Mouse (Mus musculus) forebrain, embryonic 13.5 days (tissue): ENCODE data around the gene St6galnac6. TPM values are rescaled to one million over a fixed set of nuclear protein-coding genes. Genes with fewer than 3 reads are reported as not detected.

ENCODE experiments used
- ATAC-seq: fragments of 200-750 bp; cut with Nextera tagmentation; 2 replicates; pipeline ENCODE4 v1.8.0; 2017
- H3K27ac ChIP-seq: fragments of 300-500 bp; sonication (generic); 2 replicates; pipeline ENCODE4 v1.5.1; 2015; ENCODE audit warnings: inconsistent platforms, mild to moderate bottlenecking, moderate library complexity
- H3K27me3 ChIP-seq: fragments of 300-500 bp; sonication (generic); 2 replicates; pipeline ENCODE4 v1.6.1; 2015; ENCODE audit warnings: mild to moderate bottlenecking, inconsistent platforms
- H3K36me3 ChIP-seq: fragments of 300-500 bp; sonication (generic); 2 replicates; pipeline ENCODE4 v1.6.1; 2015; ENCODE audit warnings: mild to moderate bottlenecking, inconsistent platforms; ENCODE audit not compliant: poor library complexity, severe bottlenecking
- H3K4me1 ChIP-seq: fragments of 300-500 bp; sonication (generic); 2 replicates; pipeline ENCODE4 v1.6.1; 2015; ENCODE audit warnings: inconsistent platforms
- H3K4me2 ChIP-seq: fragments of 300-500 bp; sonication (generic); 2 replicates; pipeline ENCODE4 v1.6.1; 2015; ENCODE audit warnings: inconsistent platforms, mild to moderate bottlenecking, moderate library complexity
- H3K4me3 ChIP-seq: fragments of 300-500 bp; sonication (generic); 2 replicates; pipeline ENCODE4 v1.5.1; 2015; ENCODE audit warnings: mild to moderate bottlenecking, inconsistent platforms
- H3K9ac ChIP-seq: fragments of 300-500 bp; sonication (generic); 2 replicates; pipeline ENCODE4 v1.6.1; 2015; ENCODE audit warnings: mild to moderate bottlenecking, inconsistent platforms
- H3K9me3 ChIP-seq: fragments of 300-500 bp; sonication (generic); replicated peaks from 2 replicates; pipeline ENCODE4 v1.6.1; 2016; ENCODE audit warnings: inconsistent platforms
- WGBS: fragments of 180-500 bp; shearing (Covaris S2); methylation state at CpG from one replicate; pipeline ENCODE4 v1.1.7; 2015; 5-methylcytosine and 5-hydroxymethylcytosine counted together
- polyA plus RNA-seq: library from polyadenylated mRNA; unstranded; fragments of >200 nt; fragmentation: Nextera tagmentation; extraction: Ambion mirVana; gene quantifications from 2 replicates; pipeline ENCODE4 v1.2.1, GENCODE M21; 2015

The St6galnac6 gene
- polyA plus RNA-seq, 1 experiment from 2014 or later = 10.0 TPM

DNA sequence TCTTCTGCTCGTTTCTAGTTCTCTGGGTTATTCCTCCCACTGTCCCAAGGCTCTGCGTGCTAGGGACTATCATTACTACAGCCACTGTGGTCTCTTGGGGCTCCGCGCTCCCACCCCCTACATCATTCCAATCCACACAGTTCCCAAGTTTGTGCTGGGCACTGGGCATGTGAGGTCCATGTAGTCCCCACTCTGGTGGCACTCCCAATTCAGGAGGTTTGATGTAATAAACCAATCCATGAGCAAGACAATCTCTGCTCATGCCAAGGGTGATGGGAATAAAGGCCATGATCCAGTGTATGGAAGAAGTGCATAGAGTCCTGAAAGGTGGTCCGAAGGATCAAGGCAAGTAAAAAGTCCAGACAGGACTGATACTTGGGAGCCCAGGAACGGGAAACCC is 25.0 kb upstream of the St6galnac6 start, which contains the start of gene Pip5kl1:
Pip5kl1 (plus strand) TSS at position 301 of the 400 bp plus-strand sequence.
- peaks cover 22% of the 10 kb centered on the region for H3K27me3 ChIP-seq
- H3K4me1 ChIP-seq = peaks cover 23% of the 10 kb centered on the region
- peaks cover 8% of the 10 kb centered on the region for H3K36me3 ChIP-seq
- peak within 1 kb of the TSS; percentile 73 for H3K9ac ChIP-seq
- 78% methylated on average over 6 of the region's 6 CpGs for whole genome bisulfite sequencing
- peak within 1 kb of the TSS; percentile 99 for H3K4me2 ChIP-seq
- H3K4me3 ChIP-seq = peak within 1 kb of the TSS; percentile 57
- no peaks in the 10 kb centered on the region for H3K9me3 ChIP-seq
- no peak for ATAC-seq
- no peak within 1 kb of the TSS for H3K27ac ChIP-seq

DNA sequence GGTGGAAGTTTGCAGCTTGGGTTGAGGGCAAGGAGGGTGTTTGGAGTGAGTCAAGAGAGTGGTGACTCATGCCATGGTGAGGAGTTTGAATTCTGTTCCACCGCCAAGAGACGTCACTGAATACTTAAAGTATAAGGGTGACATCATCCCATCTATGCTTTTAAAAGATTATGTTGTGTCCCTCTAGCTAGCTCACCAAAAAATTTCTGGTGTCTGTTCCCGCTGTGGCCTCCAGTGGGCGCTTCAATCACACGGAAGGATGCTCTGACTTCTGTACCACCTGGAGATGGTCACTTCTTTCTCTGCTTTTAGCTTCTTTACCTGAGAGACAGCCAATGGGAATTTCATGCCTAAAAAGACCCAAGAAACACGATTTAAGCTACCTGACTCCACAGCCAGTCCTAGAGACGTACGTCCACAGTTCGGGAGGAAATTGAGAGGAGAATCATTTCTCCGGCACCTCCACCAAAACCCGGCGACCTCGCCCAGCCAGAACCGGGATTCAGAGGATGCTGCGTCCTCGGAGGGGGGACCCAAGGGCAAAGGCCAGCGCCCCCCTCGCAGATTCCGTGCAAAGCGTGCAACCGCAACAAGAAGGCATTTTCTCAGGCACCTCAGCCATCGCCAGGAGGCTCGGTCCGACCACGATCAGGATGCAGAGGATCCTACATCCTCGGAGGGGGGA is 24.5 kb upstream of the St6galnac6 start:
- H3K27ac ChIP-seq = no peak overlapping the region
- peak overlapping the region; percentile 57 for H3K4me3 ChIP-seq
- peaks cover 8% of the 10 kb centered on the region for H3K36me3 ChIP-seq
- no peaks in the 10 kb centered on the region for H3K9me3 ChIP-seq
- no peak for ATAC-seq
- under 1% methylated on average over 26 of the region's 26 CpGs for WGBS
- peak overlapping the region; percentile 99 for H3K4me2 ChIP-seq
- H3K27me3 ChIP-seq = peaks cover 27% of the 10 kb centered on the region
- H3K9ac ChIP-seq = peak overlapping the region; percentile 73
- H3K4me1 ChIP-seq = peaks cover 23% of the 10 kb centered on the region

DNA sequence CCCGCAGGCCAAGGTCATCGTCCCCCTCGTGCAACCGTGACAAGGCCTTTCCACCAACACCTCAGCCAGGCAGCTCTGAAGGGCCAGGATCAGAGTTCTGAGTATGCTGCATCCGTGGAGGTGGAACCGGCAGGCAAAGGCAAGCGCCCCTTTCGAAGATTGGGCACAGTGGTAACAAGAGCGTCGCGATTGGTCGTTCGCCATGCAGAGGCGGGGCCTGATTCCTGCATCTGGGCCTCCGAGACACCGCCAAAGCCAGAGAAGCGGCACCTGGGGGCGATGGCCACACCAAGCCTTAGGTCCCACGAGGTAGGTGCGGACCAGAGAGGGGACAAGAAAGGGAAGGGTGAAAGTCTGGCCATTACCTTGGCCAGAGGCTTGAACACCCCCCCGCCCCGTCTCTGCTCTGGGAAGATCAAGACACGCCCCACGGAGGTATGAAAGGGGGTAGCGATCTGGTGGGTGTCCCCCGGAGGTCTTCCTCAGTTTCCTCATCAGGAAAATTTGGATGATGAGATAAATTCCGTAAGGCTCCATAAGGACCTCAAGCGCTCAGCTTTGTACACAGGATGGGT is 23.8 kb upstream of the St6galnac6 start, which contains the start of gene 9430097D07Rik:
9430097D07Rik (minus strand) TSS at position 99 of the 575 bp plus-strand sequence.
- H3K9me3 ChIP-seq = no peaks in the 10 kb centered on the region
- H3K4me3 ChIP-seq = peak within 1 kb of the TSS; percentile 57
- H3K27me3 ChIP-seq = peaks cover 29% of the 10 kb centered on the region
- 5% methylated on average over 28 of the region's 28 CpGs for WGBS
- peak within 1 kb of the TSS; percentile 99 for H3K4me2 ChIP-seq
- H3K9ac ChIP-seq = peak within 1 kb of the TSS; percentile 73
- peaks cover 23% of the 10 kb centered on the region for H3K4me1 ChIP-seq
- peak; percentile 82 for ATAC-seq
- H3K36me3 ChIP-seq = peaks cover 8% of the 10 kb centered on the region
- H3K27ac ChIP-seq = no peak within 1 kb of the TSS

DNA sequence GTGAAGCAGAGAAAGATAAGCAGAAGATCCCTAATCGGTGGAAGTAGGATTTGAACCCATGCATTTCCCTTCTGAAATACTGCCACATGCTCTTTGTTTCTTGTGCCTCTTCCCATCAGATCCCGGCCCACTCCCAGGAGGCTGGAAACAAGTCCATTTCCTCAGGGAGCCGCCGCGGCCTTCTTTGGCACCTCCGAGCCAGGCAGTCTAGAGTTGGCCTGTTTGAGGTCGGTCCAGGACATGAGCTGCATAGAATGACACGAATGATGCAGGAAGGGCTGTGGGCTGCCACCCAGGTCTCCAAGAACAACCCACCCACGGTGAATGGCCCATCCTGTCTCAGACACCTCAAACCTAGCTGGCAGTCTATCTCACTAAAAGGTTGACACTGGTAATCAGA is 23.0 kb upstream of the St6galnac6 start:
- no peak overlapping the region for H3K4me3 ChIP-seq
- whole genome bisulfite sequencing = 92% methylated on average over 9 of the region's 9 CpGs
- no peak overlapping the region for H3K9ac ChIP-seq
- H3K4me1 ChIP-seq = peaks cover 18% of the 10 kb centered on the region
- ATAC-seq = no peak
- H3K4me2 ChIP-seq = no peak overlapping the region
- H3K27me3 ChIP-seq = peaks cover 29% of the 10 kb centered on the region
- H3K27ac ChIP-seq = no peak overlapping the region
- H3K36me3 ChIP-seq = peaks cover 8% of the 10 kb centered on the region
- no peaks in the 10 kb centered on the region for H3K9me3 ChIP-seq

DNA sequence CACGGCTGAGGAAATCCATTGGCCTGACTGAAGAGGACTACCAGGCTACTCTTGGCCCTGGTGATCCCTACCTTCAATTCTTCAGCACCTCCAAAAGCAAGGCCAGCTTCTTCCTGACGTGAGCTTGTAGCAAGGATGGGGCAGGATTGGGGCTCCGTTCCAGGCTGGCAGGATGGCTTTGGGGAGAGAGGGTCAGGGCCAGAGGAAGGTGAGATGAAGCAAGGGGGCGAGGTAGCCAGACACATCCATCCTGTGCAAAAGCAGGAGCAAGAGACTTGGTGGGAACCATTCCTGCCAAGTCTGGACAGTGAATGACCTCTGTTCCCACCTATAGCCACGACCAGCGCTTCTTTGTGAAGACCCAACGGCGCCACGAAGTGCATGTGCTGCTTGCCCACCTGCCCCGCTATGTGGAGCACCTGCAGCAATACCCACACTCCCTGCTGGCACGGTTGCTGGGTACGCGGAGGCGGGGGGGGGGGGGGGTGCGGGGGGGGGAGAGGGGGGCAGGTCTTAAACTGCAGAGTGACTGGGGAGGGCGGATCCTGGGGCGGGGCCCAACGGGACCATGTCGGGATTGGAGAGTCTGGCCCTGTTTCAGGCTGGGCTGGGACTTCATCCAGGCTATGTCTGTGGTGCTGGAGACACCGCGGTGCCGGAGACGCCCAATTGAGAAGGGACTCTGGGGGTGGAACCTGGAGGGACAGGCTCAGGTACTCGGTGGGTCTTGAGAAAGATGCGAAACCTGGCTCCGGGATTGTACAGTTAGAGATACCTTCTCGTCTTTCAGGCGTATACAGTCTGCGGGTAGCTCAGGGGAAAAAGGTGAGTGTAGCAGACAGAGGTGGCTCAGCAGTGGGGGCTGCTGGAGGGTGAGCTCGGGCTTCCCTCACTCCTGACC is 21.1 kb upstream of the St6galnac6 start:
- Histone ChIP-seq H3K9ac (no peak overlapping the region), H3K4me1 (peaks cover 18% of the 10 kb centered on the region), H3K4me3 (no peak overlapping the region), H3K27ac (no peak overlapping the region), H3K9me3 (no peaks in the 10 kb centered on the region), H3K36me3 (peaks cover 2% of the 10 kb centered on the region; the same call in 1 of the 2 replicates), H3K27me3 (peaks cover 33% of the 10 kb centered on the region), H3K4me2 (no peak overlapping the region)
- WGBS = 36% methylated on average over 24 of the region's 30 CpGs
- ATAC-seq = no peak

DNA sequence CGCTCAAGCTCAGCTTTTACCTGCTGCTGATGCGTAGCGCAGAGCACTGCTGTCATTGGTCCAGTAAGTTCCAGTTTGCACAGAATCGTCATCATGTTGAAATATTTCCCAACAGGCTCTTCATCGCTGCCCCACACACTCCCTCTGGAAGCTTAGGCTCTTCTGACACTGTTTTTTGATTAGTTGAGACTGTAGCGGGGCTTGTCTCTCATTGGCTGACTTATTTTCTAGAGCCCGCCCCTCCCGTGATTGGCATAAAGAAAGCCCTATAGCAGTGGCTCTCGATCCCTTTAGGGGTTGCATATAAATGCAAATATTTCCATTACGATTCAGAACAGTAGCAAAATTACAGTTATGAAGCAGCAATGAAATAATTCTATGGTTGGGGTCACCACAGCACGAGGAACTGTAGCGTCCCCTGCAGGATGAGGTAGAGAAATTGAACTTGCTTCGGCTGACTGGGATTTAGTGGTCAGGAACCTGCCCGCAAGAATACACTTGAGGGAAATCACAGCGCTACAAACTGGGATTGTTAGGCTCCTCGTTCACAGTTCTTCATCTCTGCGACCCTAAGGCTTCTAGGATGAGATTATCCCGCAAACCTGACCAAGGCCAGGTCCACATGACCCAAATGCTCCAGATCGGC is 17.9 kb upstream of the St6galnac6 start:
- Histone ChIP-seq H3K36me3 (no peaks in the 10 kb centered on the region), H3K9ac (no peak overlapping the region), H3K4me1 (peaks cover 7% of the 10 kb centered on the region), H3K4me2 (peak overlapping the region; percentile 47), H3K27me3 (peaks cover 33% of the 10 kb centered on the region), H3K27ac (no peak overlapping the region), H3K9me3 (no peaks in the 10 kb centered on the region), H3K4me3 (peak overlapping the region; percentile 31)
- 33% methylated on average over 19 of the region's 19 CpGs for WGBS
- ATAC-seq = peak; percentile 67

DNA sequence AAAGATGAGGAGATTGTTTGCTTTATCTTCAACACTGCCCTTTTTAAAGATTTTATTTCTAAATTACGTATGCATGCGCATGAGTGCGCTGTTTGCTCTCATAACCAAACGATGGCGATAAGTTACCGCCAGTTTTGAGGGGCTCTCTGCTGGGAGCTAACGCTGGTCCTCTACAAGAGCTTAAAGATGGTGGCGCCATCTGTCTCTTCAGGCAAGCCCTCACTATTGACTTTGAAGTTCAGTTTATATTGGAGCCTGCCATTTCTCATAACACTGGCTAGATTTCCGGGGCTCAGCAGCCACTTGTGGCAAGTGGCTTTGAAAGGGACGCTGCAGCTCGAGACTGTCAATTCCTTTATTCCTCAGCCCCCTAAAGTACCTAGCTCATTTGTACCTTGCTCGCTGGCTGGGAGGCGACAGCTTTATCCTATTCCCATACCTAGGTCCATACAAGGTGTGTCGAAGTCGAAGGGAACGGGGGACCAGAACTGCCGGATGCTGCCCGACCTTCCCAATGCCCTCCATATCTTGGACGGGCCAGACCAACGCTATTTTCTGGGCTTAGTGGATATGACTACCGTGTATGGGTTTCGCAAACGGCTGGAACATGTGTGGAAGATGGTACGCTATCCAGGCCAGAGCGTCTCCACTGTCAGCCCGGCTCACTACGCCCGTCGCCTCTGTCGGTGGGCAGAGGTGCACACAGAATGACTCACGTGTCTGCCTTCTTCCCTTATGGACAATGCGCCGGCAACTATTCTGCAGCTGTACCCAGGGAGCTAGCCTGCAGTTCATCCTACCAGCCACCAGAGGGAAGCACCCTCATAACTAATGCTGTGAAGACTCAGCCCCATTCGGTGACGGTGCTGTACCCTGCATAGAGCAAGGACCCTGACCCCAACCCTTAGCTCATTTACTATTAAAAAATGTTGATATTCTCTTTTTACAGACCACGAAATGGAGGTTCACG is 16.4 kb upstream of the St6galnac6 start:
- 15% methylated on average over 37 of the region's 37 CpGs for WGBS
- no peaks in the 10 kb centered on the region for H3K36me3 ChIP-seq
- H3K9ac ChIP-seq = no peak overlapping the region; the same call in 1 of the 2 replicates
- peak; percentile 77 for ATAC-seq
- peaks cover 19% of the 10 kb centered on the region for H3K4me1 ChIP-seq
- H3K27ac ChIP-seq = no peak overlapping the region
- H3K4me3 ChIP-seq = peak overlapping the region; percentile 31
- no peaks in the 10 kb centered on the region for H3K9me3 ChIP-seq
- H3K4me2 ChIP-seq = peak overlapping the region; percentile 62
- H3K27me3 ChIP-seq = peaks cover 23% of the 10 kb centered on the region

DNA sequence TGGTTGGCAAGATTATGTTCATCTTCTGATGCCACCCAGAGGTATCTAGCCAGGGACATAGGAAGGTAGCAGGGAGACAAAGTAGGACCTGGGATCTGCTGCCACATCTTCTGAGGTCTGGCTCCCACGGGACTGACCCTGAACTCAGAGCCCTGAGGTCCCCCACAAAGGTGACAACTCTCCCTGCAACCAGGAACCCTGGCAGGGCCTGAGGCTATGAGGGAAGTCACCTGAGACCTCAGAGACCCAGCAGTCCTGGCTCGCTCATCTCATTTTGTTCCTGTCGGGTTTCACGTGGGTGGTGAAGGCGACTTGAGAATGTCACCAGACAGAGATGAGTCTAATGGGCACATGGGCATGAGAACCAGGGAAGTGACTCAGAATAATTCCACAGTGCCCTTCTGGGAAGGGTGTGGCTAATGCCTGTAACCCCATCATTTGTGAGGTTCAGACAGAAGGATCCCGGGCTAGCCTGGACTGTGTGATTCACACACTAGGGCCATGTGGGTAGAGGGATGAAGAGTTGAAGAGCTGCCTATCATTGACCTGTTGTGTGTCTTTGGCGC is 14.3 kb upstream of the St6galnac6 start:
- Histone ChIP-seq H3K36me3 (no peaks in the 10 kb centered on the region), H3K27ac (no peak overlapping the region), H3K27me3 (peaks cover 4% of the 10 kb centered on the region; the same call in 1 of the 2 replicates), H3K4me2 (no peak overlapping the region), H3K9ac (no peak overlapping the region), H3K4me3 (no peak overlapping the region), H3K9me3 (no peaks in the 10 kb centered on the region), H3K4me1 (peaks cover 37% of the 10 kb centered on the region)
- no peak for ATAC-seq
- 87% methylated on average over 7 of the region's 7 CpGs for WGBS

DNA sequence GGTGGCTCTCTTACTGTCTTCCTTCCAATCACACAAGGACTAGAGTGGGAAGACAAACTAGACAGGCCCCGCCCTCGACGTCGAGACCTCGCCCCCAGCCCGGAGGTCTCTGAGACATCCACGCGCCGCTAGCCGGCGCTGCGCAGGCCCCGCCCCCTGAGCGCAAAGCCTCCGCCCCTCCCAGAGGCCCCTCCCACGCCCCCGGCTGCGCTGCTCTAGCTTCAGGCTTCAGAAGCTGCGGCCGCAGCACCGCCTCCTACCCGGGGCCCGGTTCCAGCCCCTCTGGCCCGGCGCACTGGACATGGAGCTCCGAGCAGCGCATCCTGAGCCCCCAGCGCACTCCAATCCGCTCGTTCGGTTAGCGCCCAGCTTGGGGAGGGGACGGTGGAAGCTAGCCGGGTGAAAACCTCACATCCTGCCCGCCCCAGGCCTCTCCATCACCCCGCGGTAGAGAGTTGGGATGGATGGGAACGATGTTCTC is 12.6 kb upstream of the St6galnac6 start, which contains the start of gene St6galnac4:
St6galnac4 (plus strand) TSS at position 225 of the 481 bp plus-strand sequence.
- Histone ChIP-seq H3K9me3 (no peaks in the 10 kb centered on the region), H3K36me3 (no peaks in the 10 kb centered on the region), H3K4me1 (peaks cover 37% of the 10 kb centered on the region), H3K27me3 (peaks cover 4% of the 10 kb centered on the region; the same call in 1 of the 2 replicates), H3K4me2 (peak within 1 kb of the TSS; percentile 71), H3K9ac (peak within 1 kb of the TSS; percentile 79), H3K27ac (no peak within 1 kb of the TSS), H3K4me3 (peak within 1 kb of the TSS; percentile 51)
- 0% methylated on average over 28 of the region's 38 CpGs for WGBS
- peak; percentile 77 for ATAC-seq

DNA sequence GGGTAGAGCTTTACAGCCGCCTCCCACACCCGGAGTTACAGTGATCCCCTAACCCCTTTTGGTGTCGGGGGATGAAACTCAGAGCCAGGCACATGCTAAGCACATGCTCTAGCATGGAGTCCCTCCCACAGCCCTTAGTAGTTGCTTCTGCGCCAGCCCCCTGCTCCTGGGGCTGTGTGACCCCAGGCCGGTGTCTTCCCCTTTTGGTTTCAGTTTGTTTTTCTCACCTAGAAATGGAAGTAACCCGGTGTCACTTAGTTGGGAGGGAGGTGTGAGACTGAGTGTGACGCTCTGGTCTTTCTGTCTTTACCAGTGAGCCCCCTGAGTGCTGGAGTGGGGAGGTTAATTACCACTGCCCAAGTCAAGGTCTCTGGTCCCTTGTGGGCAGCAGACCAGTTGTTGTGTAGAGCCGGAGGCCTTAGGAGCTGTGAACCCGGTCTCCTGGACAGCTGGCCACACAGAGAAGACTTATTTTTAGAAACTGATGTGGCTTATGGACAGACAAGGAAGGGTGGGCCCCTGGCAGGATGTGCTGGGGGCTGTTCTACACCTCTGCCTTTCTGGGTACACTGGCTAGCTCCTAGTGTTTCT is 11.7 kb upstream of the St6galnac6 start:
- ATAC-seq = no peak
- H3K4me2 ChIP-seq = peak overlapping the region; percentile 71
- no peaks in the 10 kb centered on the region for H3K36me3 ChIP-seq
- peak overlapping the region; percentile 51 for H3K4me3 ChIP-seq
- no peaks in the 10 kb centered on the region for H3K9me3 ChIP-seq
- no peak overlapping the region for H3K27ac ChIP-seq
- peaks cover 36% of the 10 kb centered on the region for H3K4me1 ChIP-seq
- H3K9ac ChIP-seq = peak overlapping the region; percentile 79
- WGBS = 53% methylated on average over 9 of the region's 9 CpGs
- H3K27me3 ChIP-seq = peaks cover 3% of the 10 kb centered on the region; the same call in 1 of the 2 replicates
